Comparison of ENCODE assay signal across 32 mouse cellular contexts in genomic region chr12:112561163-112561562, GRCm38 (mm10). TPM values are rescaled to one million over a fixed set of nuclear protein-coding genes. Genes with fewer than 3 reads are reported as not detected.
"Had no signal": no experiment of that assay in that cellular context is flagged by ENCODE, and none has a peak within 500 bp of the region (broad histone marks: within the 10 kb centered on the region; RNA-seq: fewer than 3 reads in every experiment).

No protein-coding gene starts in this region.

- H3K9ac ChIP-seq: embryonic facial prominence, embryonic 12.5 days; embryonic facial prominence, embryonic 13.5 days; embryonic facial prominence, embryonic 15.5 days; forebrain, embryonic 12.5 days; forebrain, embryonic 13.5 days; forebrain, embryonic 15.5 days; forebrain, postnatal 0 days had no signal

- DNase-seq: cerebellum, adult 8-10 months; cerebellum, adult 9-10 months; cerebellum, adult 9-11 months; cerebellum, postnatal 10 days; cerebellum, postnatal 14 days; cerebellum, postnatal 25 days; cerebellum, postnatal 36 days; embryo, embryonic 11 days; forebrain, postnatal 0 days; gastrocnemius, adult 2 months; gastrocnemius, postnatal 10 days; gastrocnemius, postnatal 14 days; gastrocnemius, postnatal 25 days; gastrocnemius, postnatal 36 days; heart, adult 18-20 months; heart, adult 2 months had no signal

- H3K9me3 ChIP-seq: embryonic facial prominence, embryonic 10.5 days; embryonic facial prominence, embryonic 12.5 days; embryonic facial prominence, embryonic 13.5 days; embryonic facial prominence, embryonic 15.5 days; forebrain, embryonic 10.5 days; forebrain, embryonic 12.5 days; forebrain, embryonic 13.5 days; forebrain, embryonic 15.5 days had no signal

- H3K36me3 ChIP-seq: embryonic facial prominence, embryonic 10.5 days; embryonic facial prominence, embryonic 12.5 days; embryonic facial prominence, embryonic 13.5 days; embryonic facial prominence, embryonic 15.5 days; forebrain, embryonic 10.5 days; forebrain, embryonic 12.5 days; forebrain, embryonic 15.5 days had no signal

- H3K27me3 ChIP-seq: embryonic facial prominence, embryonic 12.5 days; embryonic facial prominence, embryonic 13.5 days; embryonic facial prominence, embryonic 15.5 days; forebrain, embryonic 12.5 days; forebrain, embryonic 13.5 days; forebrain, embryonic 15.5 days had no signal

- H3K27ac ChIP-seq: embryonic facial prominence, embryonic 10.5 days; embryonic facial prominence, embryonic 12.5 days; embryonic facial prominence, embryonic 13.5 days; embryonic facial prominence, embryonic 15.5 days; forebrain, embryonic 10.5 days; forebrain, embryonic 12.5 days; forebrain, embryonic 13.5 days; forebrain, embryonic 15.5 days had no signal

- H3K4me1 ChIP-seq: embryonic facial prominence, embryonic 12.5 days; forebrain, embryonic 13.5 days; forebrain, embryonic 15.5 days had no signal

- ATAC-seq: forebrain, embryonic 13.5 days; forebrain, embryonic 14.5 days; forebrain, embryonic 15.5 days; forebrain, embryonic 16.5 days; forebrain, postnatal 0 days had no signal

- H3K4me3 ChIP-seq: embryonic facial prominence, embryonic 10.5 days; embryonic facial prominence, embryonic 12.5 days; embryonic facial prominence, embryonic 13.5 days; embryonic facial prominence, embryonic 15.5 days; erythroblast, embryonic 14.5 days; forebrain, embryonic 10.5 days; forebrain, embryonic 12.5 days; forebrain, embryonic 13.5 days; forebrain, embryonic 15.5 days; gastrocnemius, adult 2 months; heart, adult 2 months had no signal

- H3K4me2 ChIP-seq: embryonic facial prominence, embryonic 12.5 days; embryonic facial prominence, embryonic 13.5 days; embryonic facial prominence, embryonic 15.5 days; forebrain, embryonic 12.5 days; forebrain, embryonic 13.5 days; forebrain, embryonic 15.5 days had no signal

RNA-seq across cellular contexts. Expression of gene Tmem179, which starts 44.6 kb away (rescaled TPM):
- total RNA-seq: common myeloid progenitor, adult 5-6 weeks; gastrocnemius, adult 18-20 months; gastrocnemius, adult 2 months; gastrocnemius, adult 8-10 months; gastrocnemius, postnatal 14 days; gastrocnemius, postnatal 36 days; granulocyte monocyte progenitor cell, adult 5-6 weeks; heart, adult 2 months; heart, adult 8-10 months had no signal
- polyA plus RNA-seq: erythroblast, embryonic 14.5 days had no signal
